Mouse (Mus musculus): Measurements from ENCODE around the gene Rnf135. TPM values are rescaled to one million over a fixed set of nuclear protein-coding genes. Genes with fewer than 3 reads are reported as not detected.
"Not testable (repeated sequence)": the region's sequence is repeated elsewhere in the genome, so short reads cannot be mapped to it uniquely, and the experiment has no call there.

Rnf135 gene
- total and polyA plus RNA-seq, 3 experiments: 7.1 to 12.2 (median 9.8) TPM

DNA sequence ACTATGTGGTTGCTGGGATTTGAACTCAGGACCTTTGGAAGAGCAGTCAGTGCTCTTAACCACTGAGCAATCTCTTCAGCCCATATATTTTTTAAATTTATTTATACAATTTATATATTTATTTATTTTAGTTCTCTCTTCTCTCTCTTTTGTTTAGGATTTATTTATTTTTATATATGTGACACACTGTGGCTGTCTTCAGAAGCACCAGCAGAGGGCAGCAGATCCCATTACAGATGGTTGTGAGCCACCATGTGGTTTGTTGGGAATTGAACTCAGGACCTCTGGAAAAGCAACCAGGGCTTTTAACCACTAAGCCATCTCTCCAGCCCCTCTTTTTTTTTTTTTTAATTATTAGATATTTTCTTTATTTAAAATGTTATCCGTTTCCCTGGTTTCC, 16.7 kb downstream of the Rnf135 start:
- no peak for DNase-seq

DNA sequence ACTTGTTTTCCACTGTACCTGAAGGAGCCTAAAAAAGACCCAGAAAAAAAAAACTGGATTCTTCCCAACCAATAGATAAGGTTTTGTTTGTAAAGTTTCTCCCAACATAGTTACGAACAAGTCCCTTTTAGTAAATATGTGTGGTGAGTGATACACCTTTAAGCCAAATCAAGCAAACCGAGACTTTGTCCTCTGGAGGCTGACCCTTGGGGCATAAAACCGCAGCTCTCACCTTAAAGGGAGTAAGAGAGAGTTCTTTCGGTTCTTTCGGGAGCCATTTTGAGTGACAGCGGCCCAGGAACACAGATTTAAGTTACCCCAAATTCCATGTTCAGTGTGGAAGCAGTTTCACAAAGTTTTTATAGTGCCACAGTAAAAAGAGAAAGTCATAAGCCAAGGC, 18.6 kb downstream of the Rnf135 start:
- DNase-seq: no peak

GRCm38 (mm10) chr11:80204037-80204436, 20.4 kb downstream of the Rnf135 start:
- DNase-seq: no peak

DNA sequence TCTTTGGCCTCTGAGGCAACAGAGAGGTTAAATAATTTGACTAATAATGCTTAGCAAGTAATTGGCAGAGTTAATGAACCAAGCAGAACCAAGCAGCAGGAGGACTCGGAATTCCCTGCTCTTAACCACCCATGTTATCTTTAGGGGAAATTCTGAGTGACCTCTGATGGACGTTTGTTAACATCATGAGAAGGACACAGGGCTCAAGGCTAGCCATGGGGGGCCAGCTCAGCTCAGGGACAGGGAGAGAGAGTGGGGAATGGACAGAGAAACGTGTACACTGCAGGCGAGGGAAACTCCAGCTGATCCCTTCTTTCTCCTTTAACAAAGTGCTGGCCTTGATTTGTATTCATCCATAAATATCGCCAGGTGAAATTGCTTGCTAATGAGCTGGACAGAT, 21.3 kb downstream of the Rnf135 start:
- DNase-seq: peak; percentile 39

- DNase-seq: no peak
Measured at GRCm38 (mm10) chr11:80208465-80208859, 24.8 kb downstream of the Rnf135 start.

- DNase-seq: peak; percentile 98
Measured at GRCm38 (mm10) chr11:80208860-80209800, 25.5 kb downstream of the Rnf135 start, which contains the start of gene Rhot1. Rhot1 (plus strand) TSS chr11:80209019.

DNA sequence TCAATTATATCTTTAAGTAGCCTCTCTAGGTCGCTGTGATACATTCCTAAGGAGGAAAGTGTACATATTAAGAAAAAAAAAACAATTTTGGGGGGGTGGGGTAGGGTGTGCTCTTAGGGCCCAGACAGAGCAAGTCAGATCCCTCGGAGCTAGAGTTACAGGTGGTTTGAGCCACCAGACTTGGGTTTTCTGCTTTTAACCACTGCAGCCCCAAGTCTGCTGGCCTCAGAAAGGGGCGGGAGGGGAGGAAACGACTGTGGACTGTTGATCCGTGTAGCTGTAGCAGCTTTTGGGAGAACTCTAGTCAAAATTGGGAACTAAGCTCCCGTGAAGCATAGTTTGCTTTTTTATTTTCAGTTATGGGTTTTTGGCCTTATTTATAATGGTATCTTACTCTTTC, 26.7 kb downstream of the Rnf135 start:
- no peak for DNase-seq

DNA sequence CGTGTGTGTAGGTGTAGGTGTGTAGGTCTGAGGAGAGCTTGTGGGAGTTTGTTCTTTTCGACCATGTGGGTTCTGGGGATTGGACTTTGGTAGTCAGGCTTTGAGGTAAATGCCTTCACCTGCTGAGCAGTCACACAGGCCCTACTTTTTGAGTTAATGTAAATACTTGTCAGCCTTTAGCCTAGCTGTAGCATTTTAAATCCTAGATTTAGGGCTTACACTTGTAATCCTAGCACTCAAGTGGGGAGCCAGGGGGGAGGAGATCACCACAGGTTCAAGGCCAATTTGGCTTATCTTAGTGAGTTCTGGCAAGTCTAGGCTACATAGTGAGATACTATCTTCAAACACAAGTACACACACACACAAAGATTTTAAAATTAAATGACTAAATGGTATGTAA, 28.6 kb downstream of the Rnf135 start:
- no peak for DNase-seq

GRCm38 (mm10) chr11:80215291-80215690, 31.6 kb downstream of the Rnf135 start:
- no peak for DNase-seq

- peak; percentile 44 for DNase-seq
Measured at GRCm38 (mm10) chr11:80218657-80219293, 35.1 kb downstream of the Rnf135 start.

GRCm38 (mm10) chr11:80230066-80230465, 46.4 kb downstream of the Rnf135 start:
- not testable (repeated sequence) for DNase-seq

DNA sequence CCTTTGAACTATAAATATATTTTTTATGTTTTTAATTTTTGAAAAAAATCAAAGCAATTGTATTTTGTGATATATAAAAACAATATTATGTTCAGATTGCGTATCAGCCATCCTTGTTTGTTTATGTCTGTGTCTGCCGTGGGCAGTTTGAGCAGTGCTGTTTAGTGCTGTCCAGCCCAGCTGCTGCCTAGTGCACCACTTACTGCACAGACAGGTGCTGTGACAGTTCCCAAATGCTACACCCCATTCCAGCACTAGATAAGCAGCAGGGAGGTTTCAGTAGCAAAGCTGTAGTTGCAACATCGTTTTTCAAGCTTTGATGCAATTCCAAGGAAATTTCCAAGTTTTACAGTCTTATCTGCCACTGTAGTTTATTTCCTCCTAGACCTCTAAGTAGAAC, 53.6 kb downstream of the Rnf135 start:
- DNase-seq: no peak

DNA sequence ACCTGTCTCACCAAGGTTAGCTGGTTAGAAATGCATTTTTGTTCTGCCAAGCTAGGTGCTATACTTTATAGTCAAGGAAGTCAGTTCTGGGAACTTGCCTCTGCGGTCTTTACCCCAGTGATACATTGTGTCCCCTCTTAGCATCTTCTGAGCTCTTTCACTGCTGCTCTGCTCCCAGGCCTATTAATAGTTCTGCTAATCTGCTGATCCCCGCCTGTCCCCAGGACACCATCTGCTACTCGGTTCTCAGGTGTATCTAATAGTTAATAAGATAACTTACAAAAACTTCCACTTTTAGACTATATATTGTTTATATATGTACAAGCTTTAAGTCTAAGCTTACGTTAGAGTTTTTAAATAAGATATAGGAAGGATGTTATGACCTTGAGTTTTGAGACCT, 54.7 kb downstream of the Rnf135 start:
- no peak for DNase-seq

DNA sequence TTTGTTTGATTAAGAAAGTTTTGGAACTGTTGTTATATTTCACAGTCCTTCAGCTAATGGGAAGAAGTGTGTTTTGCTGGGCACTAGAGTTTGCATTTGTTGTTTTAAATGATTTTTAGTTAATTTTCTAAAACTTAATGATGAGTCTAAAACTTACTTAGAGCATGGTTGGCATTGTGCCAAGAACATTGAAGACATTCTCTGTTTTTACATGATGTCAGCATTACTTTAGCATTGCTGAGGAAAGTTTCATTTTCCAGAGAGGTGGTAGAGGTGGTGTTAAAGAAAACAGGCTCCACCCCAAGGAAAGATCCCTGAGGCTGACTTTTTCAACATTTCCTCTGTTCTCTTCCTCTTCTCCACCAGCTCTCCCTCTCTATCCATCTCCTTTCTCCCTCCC, 63.4 kb downstream of the Rnf135 start:
- DNase-seq: no peak

GRCm38 (mm10) chr11:80248531-80248930, 64.9 kb downstream of the Rnf135 start:
- no peak for DNase-seq

Other genes with a start within 250 kb of the Rnf135 start
- gene Utp6, start 221.5 kb upstream of the Rnf135 start, total RNA-seq (2021): 10 to 100 TPM; 41.8 to 43.0 TPM
- gene Utp6, start 221.5 kb upstream of the Rnf135 start, polyA plus RNA-seq (2012; rRNA removed): 1.8 and 2.1 TPM in 2 replicates
- 10 to 100 TPM; 37.6 to 53.7 TPM for gene Suz12, start 190.7 kb upstream of the Rnf135 start, total RNA-seq (2021)
- 2.1 and 3.3 TPM in 2 replicates for gene Suz12, start 190.7 kb upstream of the Rnf135 start, polyA plus RNA-seq (2012; rRNA removed)
- gene Crlf3, start 102.9 kb upstream of the Rnf135 start, total RNA-seq (2021): 10 to 100 TPM; 14.6 to 15.7 TPM
- gene Crlf3, start 102.9 kb upstream of the Rnf135 start, polyA plus RNA-seq (2012; rRNA removed): 2.1 and 2.9 TPM in 2 replicates
- gene Atad5, start 94.5 kb upstream of the Rnf135 start, total RNA-seq (2021): 1 to 10 TPM; 1.3 to 1.9 TPM
- gene Atad5, start 94.5 kb upstream of the Rnf135 start, polyA plus RNA-seq (2012; rRNA removed): 0.27 and 0.42 TPM in 2 replicates
- gene Tefm, start 41.7 kb upstream of the Rnf135 start, total RNA-seq (2021): 10 to 100 TPM; 13.2 to 23.7 TPM
- 1.0 and 1.8 TPM in 2 replicates for gene Tefm, start 41.7 kb upstream of the Rnf135 start, polyA plus RNA-seq (2012; rRNA removed)
- 10 to 100 TPM; 10.9 to 12.7 TPM for gene Adap2, start 29.7 kb upstream of the Rnf135 start, total RNA-seq (2021)
- gene Adap2, start 29.7 kb upstream of the Rnf135 start, polyA plus RNA-seq (2012; rRNA removed): 16.7 and 19.2 TPM in 2 replicates
- gene Rhot1, start 25.2 kb downstream of the Rnf135 start, total RNA-seq (2021): 10 to 100 TPM; 69.6 to 80.7 TPM
- gene Rhot1, start 25.2 kb downstream of the Rnf135 start, polyA plus RNA-seq (2012; rRNA removed): 4.4 and 5.4 TPM in 2 replicates
- 1 to 10 TPM; 1.3 to 4.9 TPM for gene Rhbdl3, start 117.1 kb downstream of the Rnf135 start, total RNA-seq (2021)
- gene Rhbdl3, start 117.1 kb downstream of the Rnf135 start, polyA plus RNA-seq (2012; rRNA removed): 1.3 and 2.6 TPM in 2 replicates
- gene 5730455P16Rik, start 194.2 kb downstream of the Rnf135 start, total RNA-seq (2021): 10 to 100 TPM; 14.4 to 20.7 TPM
- gene 5730455P16Rik, start 194.2 kb downstream of the Rnf135 start, polyA plus RNA-seq (2012; rRNA removed): 2.7 and 3.8 TPM in 2 replicates
- 100 to 1,000 TPM; 131 to 142 TPM for gene Zfp207, start 199.4 kb downstream of the Rnf135 start, total RNA-seq (2021)
- 45.7 and 53.3 TPM in 2 replicates for gene Zfp207, start 199.4 kb downstream of the Rnf135 start, polyA plus RNA-seq (2012; rRNA removed)
- 100 to 1,000 TPM; 142 to 155 TPM for gene Psmd11, start 244.8 kb downstream of the Rnf135 start, total RNA-seq (2021)
- gene Psmd11, start 244.8 kb downstream of the Rnf135 start, polyA plus RNA-seq (2012; rRNA removed): 16.6 and 19.9 TPM in 2 replicates

Data from adrenal gland, adult 2 months (tissue).